Mouse (Mus musculus): ENCODE results near the gene Ctnnbl1.

- no peak for TF ChIP-seq CTCF (IDR thresholded peaks at IDR 0.05)
- no peak for TF ChIP-seq POLR2A (IDR thresholded peaks at IDR 0.05; ENCODE audit: insufficient read depth, low read depth, low read length)
- TF ChIP-seq EP300 (IDR thresholded peaks at IDR 0.05; ENCODE audit: insufficient read depth, low read depth, low read length): no peak
These were observed 31.4 kb upstream of the Ctnnbl1 start for GRCm38 (mm10) chr2:157705777-157706158.

Data from heart, adult 2 months (tissue).